In the genomic region with DNA sequence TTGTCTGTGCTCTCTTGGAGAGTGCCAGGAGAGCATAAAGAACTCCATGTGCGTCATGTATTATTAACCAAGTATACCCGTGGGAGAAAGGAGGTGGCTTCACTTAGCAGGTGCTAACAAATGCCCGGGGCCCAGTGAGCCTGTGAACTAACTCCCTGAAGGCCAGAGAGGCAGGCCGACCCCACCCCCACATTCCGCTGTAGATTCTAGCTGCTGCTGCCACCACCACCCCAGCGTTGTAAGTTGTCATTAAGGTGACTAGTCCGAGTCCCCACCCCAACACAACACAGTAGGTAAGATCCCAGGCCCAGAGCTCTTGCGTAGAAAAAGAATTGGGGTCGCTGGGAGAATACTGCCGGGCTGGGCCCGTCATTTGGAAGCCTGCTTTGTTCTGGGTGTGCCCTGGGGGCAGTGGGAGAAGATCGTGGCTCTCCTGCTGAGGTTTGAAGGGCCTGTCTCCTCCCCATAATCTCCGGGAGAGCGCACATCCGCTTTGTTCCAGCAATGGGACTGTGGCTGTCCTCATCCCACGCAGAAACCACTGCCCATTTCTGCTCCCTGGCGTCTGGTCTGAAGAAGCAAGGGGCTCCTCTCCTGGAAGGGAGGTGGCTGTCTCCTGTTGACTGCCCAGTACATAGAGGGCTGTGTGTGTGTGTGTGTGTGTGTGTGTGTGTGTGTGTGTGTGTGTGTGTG, we compare ENCODE assay signal across 12 mouse cellular contexts. TPM values are rescaled to one million over a fixed set of nuclear protein-coding genes. Genes with fewer than 3 reads are reported as not detected.
A peak's percentile ranks its signal among the peaks of the same experiment; 100 is the strongest.
DNase-seq lines count a peak whose midpoint lies in the region; ATAC-seq and TF ChIP-seq lines count a peak whose summit lies in the region.
"Had no signal": no experiment of that assay in that cellular context is flagged by ENCODE, and none has a peak within 500 bp of the region (broad histone marks: within the 10 kb centered on the region; RNA-seq: fewer than 3 reads in every experiment).

No protein-coding gene starts in this region.

- peak overlapping the region; percentile 64 for H3K4me2 ChIP-seq in kidney, embryonic 15.5 days
- H3K4me2 ChIP-seq in heart, embryonic 13.5 days, result peak overlapping the region; percentile 67
- H3K4me2 ChIP-seq in limb, embryonic 13.5 days (replicated peaks), result peak overlapping the region; percentile 69

- no peak for TF ChIP-seq CTCF in cerebellum, adult 2 months (IDR thresholded peaks at IDR 0.05; ENCODE audit: borderline replicate concordance, insufficient read depth, low read depth, low read length)

- 2% methylated on average over 17 of the region's 17 CpGs for WGBS in kidney, embryonic 15.5 days
- 6% methylated on average over 17 of the region's 17 CpGs for WGBS in heart, embryonic 13.5 days
- WGBS in limb, embryonic 13.5 days, result 5% methylated on average over 17 of the region's 17 CpGs
- WGBS in cerebellum, adult 2 months, result 5% methylated on average over 17 of the region's 17 CpGs

- peak; percentile 66 for ATAC-seq in kidney, embryonic 15.5 days (replicated peaks; ENCODE audit: low FRiP score)
- no peak for ATAC-seq in heart, embryonic 13.5 days (ENCODE audit: extremely low read depth, insufficient number of reproducible peaks, low FRiP score, low TSS enrichment)
- ATAC-seq in limb, embryonic 13.5 days (ENCODE audit: low FRiP score, low read depth), result no peak

- H3K27ac ChIP-seq in kidney, embryonic 15.5 days, result peak overlapping the region; percentile 90
- peak overlapping the region; percentile 81 for H3K27ac ChIP-seq in heart, embryonic 13.5 days (replicated peaks)
- H3K27ac ChIP-seq in limb, embryonic 13.5 days, result no peak overlapping the region
- no peak overlapping the region for H3K27ac ChIP-seq in cerebellum, adult 2 months (ENCODE audit: insufficient read depth, low read length)
- H3K27ac ChIP-seq: liver, embryonic 15.5 days had no signal

- 0 out of 2 replicates have a peak overlapping the region, but pooled peaks have one; percentile 21 for H3K9ac ChIP-seq in kidney, embryonic 15.5 days
- peak overlapping the region; percentile 70 for H3K9ac ChIP-seq in heart, embryonic 13.5 days
- no peak overlapping the region; the same call in 1 of the 2 replicates for H3K9ac ChIP-seq in limb, embryonic 13.5 days
- H3K9ac ChIP-seq: liver, embryonic 15.5 days had no signal

- H3K9me3 ChIP-seq in kidney, embryonic 15.5 days (replicated peaks), result no peaks in the 10 kb centered on the region
- H3K9me3 ChIP-seq in heart, embryonic 13.5 days, result no peaks in the 10 kb centered on the region
- 0 out of 2 replicates have a peak, but pooled peaks cover 4% of the 10 kb centered on the region for H3K9me3 ChIP-seq in limb, embryonic 13.5 days
- H3K9me3 ChIP-seq: liver, embryonic 15.5 days had no signal

- no peak for TF ChIP-seq POLR2A in cerebellum, adult 2 months (IDR thresholded peaks at IDR 0.05; ENCODE audit: borderline replicate concordance, insufficient read depth, low read length)

- peaks cover 19% of the 10 kb centered on the region for H3K36me3 ChIP-seq in kidney, embryonic 15.5 days
- peaks cover 12% of the 10 kb centered on the region; the same call in 1 of the 2 replicates for H3K36me3 ChIP-seq in heart, embryonic 13.5 days
- no peaks in the 10 kb centered on the region; the same call in 1 of the 2 replicates for H3K36me3 ChIP-seq in limb, embryonic 13.5 days
- H3K36me3 ChIP-seq: G1E; liver, embryonic 15.5 days had no signal

- H3K4me3 ChIP-seq in kidney, embryonic 15.5 days (replicated peaks), result peak overlapping the region; percentile 43
- peak overlapping the region; percentile 46 for H3K4me3 ChIP-seq in heart, embryonic 13.5 days
- H3K4me3 ChIP-seq in limb, embryonic 13.5 days, result peak overlapping the region; percentile 38
- H3K4me3 ChIP-seq in cerebellum, adult 2 months (replicated peaks; ENCODE audit: insufficient read depth, low read depth, low read length), result no peak overlapping the region

- peaks cover 85% of the 10 kb centered on the region for H3K27me3 ChIP-seq in kidney, embryonic 15.5 days
- H3K27me3 ChIP-seq in heart, embryonic 13.5 days (replicated peaks), result peaks cover 99% of the 10 kb centered on the region
- H3K27me3 ChIP-seq in limb, embryonic 13.5 days, result peaks cover 99% of the 10 kb centered on the region
- peaks cover 6% of the 10 kb centered on the region; the same call in 1 of the 2 replicates for H3K27me3 ChIP-seq in cerebellum, adult 2 months (ENCODE audit: control insufficient read depth, insufficient read depth, low read length)

- no peak for DNase-seq in kidney, adult 8-10 months
- peak; percentile 74 for DNase-seq in NIH3T3 (ENCODE audit: low read depth)
- DNase-seq in cerebellum, adult 2 months, result no peak
- no peak for DNase-seq in gastrocnemius, adult 8-10 months (ENCODE audit: low spot score in 2 of 2)
- DNase-seq in layer of hippocampus, postnatal 25 days (ENCODE audit: extremely low spot score in 1 of 2, low spot score in 1 of 2), result no peak
- DNase-seq: cerebellum, adult 18-20 months had no signal

- H3K4me1 ChIP-seq in kidney, embryonic 15.5 days, result peaks cover 89% of the 10 kb centered on the region
- H3K4me1 ChIP-seq in heart, embryonic 13.5 days, result peaks cover 69% of the 10 kb centered on the region
- peaks cover 65% of the 10 kb centered on the region for H3K4me1 ChIP-seq in limb, embryonic 13.5 days
- no peaks in the 10 kb centered on the region; the same call in 1 of the 2 replicates for H3K4me1 ChIP-seq in cerebellum, adult 2 months (ENCODE audit: control insufficient read depth, insufficient read depth, low read length)

RNA-seq across cellular contexts. Expression of a gene that starts 3.0 kb away (rescaled TPM):
- polyA plus RNA-seq in kidney, embryonic 15.5 days (2015; fragmentation: Nextera tagmentation; extraction: Ambion mirVana), result 6.7 and 6.9 TPM in 2 replicates
- polyA plus RNA-seq in heart, embryonic 13.5 days (2015; fragmentation: Nextera tagmentation; extraction: Ambion mirVana), result 0.52 and 0.64 TPM in 2 replicates
- polyA plus RNA-seq in limb, embryonic 13.5 days (2015; fragmentation: Nextera tagmentation; extraction: Ambion mirVana), result 0.15 and 0.18 TPM in 2 replicates
- 0.11 TPM in 1 of 2 replicates, not detected in the other for polyA plus RNA-seq in cerebellum, adult 2 months (2012; rRNA removed)
- total RNA-seq in gastrocnemius, adult 8-10 months (2022), result under 1 TPM in 1 of 4 experiments, not detected in 3; 0.13 TPM
- total RNA-seq in layer of hippocampus, postnatal 25 days (2021), result not detected
- total RNA-seq: G1E; gastrocnemius, adult 2 months had no signal
- polyA plus RNA-seq: G1E had no signal

RNA-seq across cellular contexts. Expression of a gene that starts 8.7 kb away (rescaled TPM):
- 40.8 and 42.3 TPM in 2 replicates for polyA plus RNA-seq in kidney, embryonic 15.5 days (2015; fragmentation: Nextera tagmentation; extraction: Ambion mirVana)
- 6.8 and 7.4 TPM in 2 replicates for polyA plus RNA-seq in heart, embryonic 13.5 days (2015; fragmentation: Nextera tagmentation; extraction: Ambion mirVana)
- 7.5 and 8.3 TPM in 2 replicates for polyA plus RNA-seq in limb, embryonic 13.5 days (2015; fragmentation: Nextera tagmentation; extraction: Ambion mirVana)
- polyA plus RNA-seq in cerebellum, adult 2 months (2012; rRNA removed), result 0.34 and 0.95 TPM in 2 replicates
- under 1 TPM in 3 of 4 experiments, not detected in 1; 0.10 to 0.16 (median 0.16) TPM for total RNA-seq in gastrocnemius, adult 8-10 months (2022)
- total RNA-seq in layer of hippocampus, postnatal 25 days (2021), result under 1 TPM; 0.66 to 0.82 TPM
- total RNA-seq: G1E had no signal
- polyA plus RNA-seq: liver, embryonic 15.5 days had no signal

RNA-seq across cellular contexts. Expression of a gene that starts 16.5 kb away (rescaled TPM):
- polyA plus RNA-seq in kidney, embryonic 15.5 days (2015; fragmentation: Nextera tagmentation; extraction: Ambion mirVana), result 65.5 and 67.1 TPM in 2 replicates
- 35.3 and 42.8 TPM in 2 replicates for polyA plus RNA-seq in heart, embryonic 13.5 days (2015; fragmentation: Nextera tagmentation; extraction: Ambion mirVana)
- polyA plus RNA-seq in limb, embryonic 13.5 days (2015; fragmentation: Nextera tagmentation; extraction: Ambion mirVana), result 65.4 and 76.9 TPM in 2 replicates
- polyA plus RNA-seq in cerebellum, adult 2 months (2012; rRNA removed), result 119 and 126 TPM in 2 replicates
- 10 to 100 TPM; 11.8 to 14.2 (median 13.2) TPM for total RNA-seq in gastrocnemius, adult 8-10 months (2022)
- 10 to 100 TPM; 35.4 to 40.4 TPM for total RNA-seq in layer of hippocampus, postnatal 25 days (2021)

RNA-seq across cellular contexts. Expression of a gene that starts 40.5 kb away (rescaled TPM):
- 1.6 and 5.2 TPM in 2 replicates for polyA plus RNA-seq in kidney, embryonic 15.5 days (2015; fragmentation: Nextera tagmentation; extraction: Ambion mirVana)
- 7.7 and 9.5 TPM in 2 replicates for polyA plus RNA-seq in heart, embryonic 13.5 days (2015; fragmentation: Nextera tagmentation; extraction: Ambion mirVana)
- polyA plus RNA-seq in limb, embryonic 13.5 days (2015; fragmentation: Nextera tagmentation; extraction: Ambion mirVana), result 0.43 and 0.86 TPM in 2 replicates
- polyA plus RNA-seq in cerebellum, adult 2 months (2012; rRNA removed), result 1.2 and 1.7 TPM in 2 replicates
- total RNA-seq in gastrocnemius, adult 8-10 months (2022), result under 1 TPM in 1 of 4 experiments, not detected in 3; 0.10 TPM
- 1 to 10 TPM in 1 of 2 experiments, under 1 TPM in 1; 0.87 to 1.0 TPM for total RNA-seq in layer of hippocampus, postnatal 25 days (2021)
- polyA plus RNA-seq: G1E had no signal

Comparison
In these comparisons a context has a peak if more than half of its experiments do, and no peak if none do; other contexts are left out.
1. H3K27ac ChIP-seq: peak in kidney, embryonic 15.5 days (single experiment) and heart, embryonic 13.5 days (single experiment); none in limb, embryonic 13.5 days (single experiment) and cerebellum, adult 2 months (single experiment).
2. Peak in every context shown above with its lines, with median percentiles within 50 percentile points of each other: H3K4me2 ChIP-seq.